Mouse (Mus musculus) CD4-positive, CD25-positive, alpha-beta regulatory T cell, adult 2 months (primary cell): ENCODE data around the gene Ercc1.

Experiments used
- DNase-seq: peaks from one replicate; pipeline ENCODE4 v3.0.0-alpha.2; 2012; ENCODE audit warnings: low read depth, low spot score

The Ercc1 gene

GRCm38 (mm10) chr7:19365376-19365775 is 20.8 kb downstream of the Ercc1 start:
- DNase-seq: no peak

DNA sequence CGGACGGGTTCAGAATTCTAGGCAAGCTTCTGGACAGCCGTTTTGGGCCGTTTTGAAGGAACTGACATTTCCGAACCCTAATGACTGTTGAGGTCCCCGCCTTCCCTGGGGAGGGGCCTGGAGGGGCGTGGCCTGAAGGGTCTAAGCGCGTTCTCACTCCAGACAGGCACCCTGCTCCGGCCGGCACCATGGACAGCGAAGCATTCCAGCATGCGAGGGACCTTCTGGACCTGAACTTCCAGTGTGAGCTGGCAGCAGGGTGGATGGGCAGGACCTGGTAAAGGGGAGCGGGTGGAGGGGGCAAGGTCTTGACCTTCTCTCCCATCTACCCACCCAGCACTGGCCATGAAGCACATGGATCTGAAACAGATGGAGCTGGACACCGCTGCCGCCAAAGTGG is 23.8 kb downstream of the Ercc1 start:
- DNase-seq: no peak

DNA sequence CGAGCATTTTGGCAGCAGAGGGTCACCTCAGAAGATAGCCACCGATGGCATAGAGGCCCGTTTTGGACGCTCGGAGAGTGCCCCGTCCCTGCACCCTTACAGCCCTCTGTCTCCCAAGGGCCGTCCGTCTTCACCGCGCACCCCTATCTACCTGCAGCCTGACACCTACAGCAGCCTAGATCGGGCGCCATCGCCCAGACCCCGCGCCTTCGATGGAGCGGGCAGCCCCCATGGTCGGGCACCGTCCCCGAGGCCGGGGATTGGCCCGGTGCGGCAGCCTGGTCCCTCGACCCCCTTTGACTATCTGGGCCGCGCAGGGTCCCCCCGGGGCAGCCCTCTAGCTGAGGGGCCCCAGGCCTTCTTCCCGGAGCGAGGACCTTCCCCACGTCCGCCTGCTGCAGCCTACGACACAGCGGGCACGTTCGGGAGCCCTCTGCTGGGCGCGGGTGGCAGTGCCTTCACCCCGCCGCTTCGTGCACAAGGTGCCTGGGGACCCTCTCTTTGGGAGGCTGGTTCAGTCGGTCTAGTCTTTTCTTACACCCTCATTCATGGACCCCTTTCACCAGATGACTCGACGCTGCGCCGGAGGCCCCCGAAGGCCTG is 25.3 kb downstream of the Ercc1 start:
- DNase-seq: peak; percentile 85

GRCm38 (mm10) chr7:19373367-19373766 is 28.8 kb downstream of the Ercc1 start:
- DNase-seq: no peak

- DNase-seq: no peak
These were observed 30.8 kb downstream of the Ercc1 start for GRCm38 (mm10) chr7:19375368-19375767.

DNA sequence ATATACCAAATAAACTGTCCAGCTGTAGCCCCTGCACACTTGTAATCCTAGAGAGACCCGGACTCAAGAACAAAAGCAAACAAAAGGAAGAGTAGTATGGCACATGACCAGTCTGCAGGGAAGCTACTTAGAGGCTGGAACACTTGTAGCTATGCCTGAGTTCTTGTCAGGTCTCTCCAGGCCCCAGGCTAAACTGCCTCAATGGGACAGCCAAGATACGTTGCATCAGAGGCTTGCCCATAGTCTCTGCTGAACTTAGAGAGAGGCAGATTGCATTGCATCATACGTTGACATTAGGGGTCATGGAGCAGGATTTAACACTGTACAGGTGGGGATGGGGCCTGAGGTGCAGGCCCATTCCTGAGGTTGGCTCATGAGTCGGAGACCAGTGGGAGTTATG is 31.4 kb downstream of the Ercc1 start:
- DNase-seq: no peak

- DNase-seq: no peak
These were observed 33.5 kb downstream of the Ercc1 start for GRCm38 (mm10) chr7:19378049-19378448.

- peak; percentile 100 for DNase-seq
These were observed 37.0 kb downstream of the Ercc1 start, which contains the start of gene Ercc2 for GRCm38 (mm10) chr7:19381377-19382165. Gene Ercc2, plus strand, starts transcription at chr7:19382010.

GRCm38 (mm10) chr7:19382166-19382541 is 37.6 kb downstream of the Ercc1 start:
- no peak for DNase-seq

DNA sequence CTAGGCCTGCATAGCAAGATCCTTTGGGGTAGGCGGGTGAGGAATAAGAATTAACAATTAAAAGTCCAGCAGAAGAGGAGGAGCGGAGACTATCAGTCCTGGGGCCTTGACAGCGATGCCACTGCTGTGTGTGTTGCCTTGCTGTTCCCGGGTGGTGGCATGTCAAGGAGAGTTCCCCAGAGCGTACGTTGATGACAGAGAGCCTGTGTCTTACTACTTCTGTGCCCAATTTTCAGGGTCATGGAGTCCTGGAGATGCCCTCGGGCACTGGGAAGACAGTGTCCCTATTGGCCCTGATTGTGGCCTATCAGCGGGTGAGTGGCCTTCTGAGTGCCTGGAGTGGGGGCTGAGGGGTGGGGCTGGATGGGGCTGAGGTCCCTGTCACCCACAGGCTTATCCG is 39.1 kb downstream of the Ercc1 start:
- no peak for DNase-seq

GRCm38 (mm10) chr7:19388699-19389413 is 44.3 kb downstream of the Ercc1 start:
- no peak for DNase-seq

DNA sequence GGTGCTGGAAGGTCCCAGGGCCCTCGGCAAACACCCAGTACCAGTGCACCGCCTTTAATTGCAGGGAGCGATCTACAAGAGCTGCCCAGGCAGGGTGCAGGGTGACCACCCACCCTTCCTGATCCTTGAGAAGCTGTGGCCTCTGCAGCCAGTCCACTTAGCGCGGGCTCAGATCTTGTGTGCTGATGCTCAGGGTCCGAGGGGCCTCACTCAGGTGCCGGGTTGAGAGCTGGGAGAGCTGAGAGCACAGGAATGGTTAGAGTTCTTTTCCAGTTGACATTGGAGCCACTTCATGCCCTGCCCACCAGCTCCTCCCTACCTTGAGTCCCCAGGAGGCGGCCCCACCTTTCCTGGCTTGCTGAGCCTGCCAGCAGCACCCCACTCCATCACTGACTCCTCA is 49.9 kb downstream of the Ercc1 start:
- DNase-seq: no peak

GRCm38 (mm10) chr7:19399496-19400280 is 55.1 kb downstream of the Ercc1 start:
- peak; percentile 86 for DNase-seq

DNA sequence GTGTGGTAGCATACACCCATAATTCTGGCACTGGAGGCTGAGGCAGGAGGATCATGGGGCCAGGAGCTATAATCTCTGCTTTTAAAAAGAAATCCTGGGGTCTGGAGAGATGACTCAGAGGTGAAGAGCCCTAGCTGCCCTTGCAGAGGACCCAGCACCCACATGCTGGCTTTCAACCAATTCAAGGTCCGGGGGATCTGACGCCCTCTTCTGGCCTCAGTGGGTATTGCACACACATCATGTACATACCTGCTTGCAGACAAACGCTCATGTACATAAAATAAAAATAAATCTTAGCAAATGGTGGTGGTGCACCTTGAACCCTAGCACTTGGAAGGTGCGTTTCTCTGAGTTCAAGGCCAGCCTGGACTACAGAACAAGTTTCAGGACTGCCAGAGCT is 56.4 kb downstream of the Ercc1 start:
- DNase-seq: peak; percentile 41

GRCm38 (mm10) chr7:19402535-19403112 is 58.0 kb downstream of the Ercc1 start:
- DNase-seq: no peak

DNA sequence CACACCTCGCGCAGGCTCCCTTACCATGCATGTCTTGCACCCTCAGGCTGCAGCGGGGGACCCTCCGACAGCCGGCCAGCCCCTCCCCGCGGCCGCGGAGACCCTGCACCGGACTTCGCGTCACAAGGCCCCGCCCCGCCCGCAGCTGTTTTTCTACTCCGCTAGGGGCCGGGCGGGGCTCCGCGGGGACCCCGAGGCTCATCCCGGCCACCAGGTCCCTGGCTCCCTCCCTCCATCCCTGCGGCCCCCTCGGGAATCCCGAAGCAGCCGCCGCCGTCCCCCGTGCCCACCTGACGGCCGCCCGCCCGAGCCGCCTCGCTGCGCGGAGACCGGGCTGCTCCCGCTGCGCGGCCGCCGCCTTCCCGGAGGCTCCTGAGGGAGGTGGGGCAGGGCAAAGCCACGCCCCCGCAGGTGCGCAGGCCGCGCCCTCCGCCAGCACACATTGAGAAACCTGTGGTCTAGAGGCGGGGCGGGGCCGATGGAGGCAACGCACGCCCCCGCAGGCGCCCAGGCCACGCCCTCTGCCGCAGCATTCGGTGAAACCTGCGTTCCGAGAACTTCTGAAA is 59.2 kb downstream of the Ercc1 start, which contains the start of gene Klc3:
TSS of gene Klc3 (minus strand) at position 374 of the 566 bp plus-strand sequence.
- peak; percentile 93 for DNase-seq

DNA sequence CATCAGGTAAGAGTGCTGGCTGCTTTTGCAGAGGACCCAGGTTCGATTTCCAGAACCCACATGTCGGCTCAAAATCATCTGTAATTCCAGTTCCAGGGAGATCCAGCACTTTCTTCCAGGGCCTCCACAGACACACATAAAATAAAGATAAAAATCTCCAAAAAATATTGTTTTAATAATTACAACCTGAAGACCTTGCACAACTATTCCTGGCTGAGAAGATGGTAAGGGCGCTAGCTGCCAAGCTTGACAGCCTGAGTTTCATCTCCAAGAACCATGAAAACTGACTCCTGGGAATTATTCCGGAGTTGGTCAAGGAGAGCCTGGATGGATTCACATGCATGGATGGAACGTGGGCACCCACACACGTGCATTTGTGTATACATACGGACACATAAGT is 59.9 kb downstream of the Ercc1 start, which contains the start of gene Ckm:
TSS of gene Ckm (plus strand) at position 301 of the 400 bp plus-strand sequence.
- no peak for DNase-seq

DNA sequence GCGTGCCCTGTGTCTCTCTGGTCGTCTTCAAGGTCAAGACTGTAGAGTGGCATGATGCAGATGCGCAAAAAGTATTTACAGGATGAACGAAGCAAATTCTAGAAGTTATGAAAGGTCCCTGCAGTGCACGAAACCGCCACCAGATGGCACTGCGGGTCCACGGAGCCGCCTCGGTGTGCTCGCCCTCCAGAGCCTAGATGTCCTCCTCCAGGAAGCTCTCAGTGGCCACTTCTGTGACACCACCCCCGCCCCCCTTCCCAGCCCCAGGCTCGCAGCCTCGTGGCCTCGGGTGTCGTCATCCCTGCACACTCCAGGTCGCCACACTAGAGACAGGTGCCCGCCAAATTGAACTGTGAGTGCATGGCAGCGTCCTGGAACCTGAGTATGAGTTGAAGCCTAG is 60.8 kb downstream of the Ercc1 start:
- peak; percentile 92 for DNase-seq
